Mouse (Mus musculus) gastrocnemius, postnatal 14 days (tissue): ENCODE data around the gene Senp3. TPM values are rescaled to one million over a fixed set of nuclear protein-coding genes. Genes with fewer than 3 reads are reported as not detected.
"Not testable (repeated sequence)": the region's sequence is repeated elsewhere in the genome, so short reads cannot be mapped to it uniquely, and the experiment has no call there.

ENCODE experiments used
- DNase-seq: peaks from one replicate; pipeline ENCODE4 v3.0.0; 2021; ENCODE audit warnings: mixed read lengths
- intact Hi-C: fragments of 180-260 bp; cut with DNase I; formaldehyde crosslinking; loops from one replicate; pipeline ENCODE4 v1.15.1; 2025; ENCODE audit warnings: low total_unique reads
- long read RNA-seq, 2 experiments: library from polyadenylated mRNA; stranded (forward); transcript quantifications; one replicate each; pipeline ENCODE4 v2.0.0; 2021
- total RNA-seq, 2 experiments: library from RNA; stranded (reverse); gene quantifications; 2 replicates each; pipeline ENCODE4 v1.2.3; 2021

The Senp3 gene
- total RNA-seq = 10 to 100 TPM; 22.4 to 23.2 TPM
- long read RNA-seq, experiment 1, partial matches to known transcripts = 1 of 4 reads
- long read RNA-seq, experiment 1, other reads (novel, unspliced or antisense) = 0 of 4 reads
- long read RNA-seq, experiment 2, partial matches to known transcripts = 2 of 7 reads
- long read RNA-seq, experiment 2, other reads (novel, unspliced or antisense) = 1 of 7 reads

DNA sequence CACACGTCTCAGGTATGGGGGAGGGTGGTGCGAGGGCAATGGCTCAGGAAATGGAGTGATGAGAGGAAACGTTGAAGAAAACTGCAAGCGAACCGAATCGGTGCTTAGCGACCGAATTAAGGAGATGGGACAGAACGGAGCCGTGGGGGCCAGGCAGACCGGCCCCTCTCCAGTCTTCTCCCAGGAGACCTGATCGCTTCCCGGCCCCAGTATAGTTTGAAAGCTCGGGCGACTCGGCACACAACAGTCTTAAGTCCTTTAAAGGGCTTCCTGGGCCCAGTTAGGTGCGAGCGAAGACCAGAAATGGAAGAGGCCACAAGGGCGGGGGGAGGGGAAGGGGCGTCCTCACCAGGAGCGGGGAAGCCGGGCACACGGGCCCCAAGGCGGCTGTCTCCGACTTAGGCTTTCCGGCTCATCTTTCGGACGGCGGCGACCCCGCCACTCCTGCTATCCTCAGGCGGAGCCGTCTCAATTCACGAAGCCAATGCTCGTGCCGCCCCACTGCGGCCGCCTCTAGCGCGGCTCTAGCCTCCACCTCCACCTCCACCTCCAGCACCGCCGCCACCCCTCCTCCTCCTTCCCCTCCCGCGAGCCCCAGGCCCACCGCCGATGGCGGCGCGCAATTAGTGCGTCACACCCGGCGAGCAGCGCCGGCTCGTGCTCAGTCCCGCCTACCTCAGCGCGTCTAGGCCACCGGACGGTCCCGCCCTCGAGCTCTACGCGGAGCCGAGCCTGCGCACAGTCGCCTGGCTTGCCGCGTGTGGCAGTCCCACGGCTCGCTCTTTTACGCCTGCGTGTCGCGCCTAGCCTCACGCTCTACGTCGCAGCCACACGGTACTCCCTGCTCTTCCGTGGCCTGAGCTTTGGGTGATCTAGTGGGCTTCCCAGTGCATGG lies at the start of gene Senp3:
Senp3 (minus strand) TSS at position 771 of the 895 bp plus-strand sequence.
- intact Hi-C loops = no loop called here
- DNase-seq = peak; percentile 98

DNA sequence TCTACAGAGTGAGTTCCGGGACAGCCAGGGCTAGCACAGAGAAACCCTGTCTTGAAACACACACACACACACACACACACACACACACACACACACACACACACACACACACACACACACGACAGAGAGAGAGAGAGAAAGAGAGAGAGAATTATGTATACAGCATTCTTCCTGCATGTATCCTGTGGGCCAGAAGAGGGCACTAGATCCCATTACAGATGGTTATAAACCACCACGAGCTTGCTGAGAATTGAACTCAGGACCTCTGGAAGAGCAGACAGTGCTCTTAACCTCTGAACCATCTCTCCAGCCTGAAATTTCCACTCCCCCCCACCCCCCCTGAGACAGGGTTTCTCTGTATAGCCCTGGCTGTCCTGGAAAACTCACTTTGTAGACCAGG lies 49.5 kb upstream of the Senp3 start:
- DNase-seq, intact Hi-C loops: not testable (repeated sequence)

DNA sequence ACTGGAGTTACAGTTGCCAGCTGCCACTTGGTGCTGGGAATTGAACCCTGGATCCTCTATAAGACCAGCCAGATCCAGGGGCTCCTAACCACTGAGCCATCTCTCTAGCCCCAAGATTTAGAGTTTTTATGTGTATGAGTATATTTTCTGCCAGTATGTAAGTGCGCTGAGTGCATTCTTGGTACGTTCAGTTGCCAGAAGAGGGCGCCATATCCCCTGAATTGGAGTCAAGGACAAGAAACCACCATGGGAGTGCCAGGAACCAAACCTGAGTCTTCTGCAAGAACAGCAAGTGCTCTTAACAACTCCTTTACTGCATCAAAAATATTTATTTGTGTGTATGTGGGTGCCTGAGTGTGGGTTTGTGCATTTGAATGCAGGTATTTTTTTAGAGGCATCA lies 47.2 kb upstream of the Senp3 start:
- intact Hi-C loops = no loop called here
- DNase-seq = peak; percentile 58

DNA sequence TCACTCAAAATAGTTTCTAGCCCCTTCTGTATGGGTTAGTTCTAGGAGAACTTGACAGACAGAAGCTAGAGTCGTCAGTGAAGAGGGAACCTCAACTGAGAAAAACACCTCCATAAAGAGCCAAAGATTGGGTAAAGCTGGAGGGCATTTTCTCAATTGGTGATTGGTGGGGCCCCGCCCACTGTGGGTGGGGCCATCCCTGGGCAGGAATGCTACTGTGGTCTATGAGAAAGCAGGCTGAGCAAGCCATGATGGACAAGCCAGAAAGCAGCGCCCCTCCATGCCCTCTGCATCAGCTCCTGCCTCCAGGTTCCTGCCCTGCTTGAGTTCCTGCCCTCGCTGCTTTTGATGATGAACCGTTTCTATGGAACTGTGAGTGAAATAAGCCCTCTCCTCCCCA lies 44.1 kb upstream of the Senp3 start:
- DNase-seq = no peak
- intact Hi-C loops = no loop called here

DNA sequence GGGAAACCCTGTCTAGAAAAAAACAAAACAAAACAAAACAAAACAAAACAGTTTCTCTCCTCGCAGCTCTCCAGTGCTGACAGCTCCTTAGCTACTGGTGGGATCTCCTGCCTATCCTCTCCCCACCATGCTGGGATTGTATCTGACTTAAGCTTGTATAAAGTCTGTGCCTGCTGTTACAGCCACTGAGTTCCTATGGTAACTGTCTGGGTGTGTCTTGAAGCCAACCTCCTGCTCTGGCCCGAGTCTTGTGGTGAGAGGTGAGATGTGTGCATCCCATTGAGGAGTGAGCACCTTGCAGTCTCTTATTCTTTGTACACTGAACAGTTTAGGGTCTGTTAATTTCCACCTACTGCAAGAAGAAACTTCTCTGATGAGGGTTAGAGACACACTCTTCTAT lies 41.2 kb upstream of the Senp3 start:
- intact Hi-C loops = no loop called here
- DNase-seq = no peak

DNA sequence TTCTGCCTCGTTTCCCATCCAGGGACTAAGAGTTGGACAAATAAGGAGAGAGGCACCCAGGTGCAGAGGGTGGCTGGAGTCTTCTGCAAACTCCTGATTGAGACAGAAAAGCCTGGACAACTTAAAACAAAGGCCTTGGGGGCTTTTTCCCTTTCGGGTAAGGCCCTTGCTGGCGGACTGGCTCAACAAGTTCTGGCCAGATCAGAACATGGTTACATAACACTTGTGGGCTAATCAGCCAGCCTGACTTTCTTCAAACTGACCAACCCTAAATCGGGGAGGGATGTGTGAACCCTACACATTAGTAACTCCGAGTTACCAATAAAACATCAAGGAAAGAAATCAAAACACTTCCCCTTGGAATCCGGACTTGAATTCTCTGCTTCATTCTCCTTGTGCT lies 39.0 kb upstream of the Senp3 start:
- intact Hi-C loops = no loop called here
- no peak for DNase-seq

DNA sequence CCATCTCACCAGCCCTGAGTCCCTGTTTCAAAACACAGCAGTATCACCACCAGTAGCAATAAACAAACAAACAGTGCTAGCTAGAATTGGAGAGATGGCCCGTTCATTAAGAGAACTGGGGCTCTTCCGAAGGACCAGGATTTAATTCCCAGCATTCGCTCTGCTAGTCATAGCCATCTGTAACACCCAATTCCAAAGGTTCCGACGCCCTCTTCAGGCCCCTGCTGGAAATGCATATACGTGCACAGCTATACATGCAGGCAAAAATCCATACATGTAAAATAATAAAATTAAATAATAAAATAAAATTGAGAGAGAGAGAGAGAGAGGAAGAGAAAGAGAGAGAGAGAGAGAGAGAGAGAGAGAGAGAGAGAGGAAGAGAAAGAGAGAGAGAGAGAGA lies 37.5 kb upstream of the Senp3 start:
- intact Hi-C loops = no loop called here
- DNase-seq = no peak

DNA sequence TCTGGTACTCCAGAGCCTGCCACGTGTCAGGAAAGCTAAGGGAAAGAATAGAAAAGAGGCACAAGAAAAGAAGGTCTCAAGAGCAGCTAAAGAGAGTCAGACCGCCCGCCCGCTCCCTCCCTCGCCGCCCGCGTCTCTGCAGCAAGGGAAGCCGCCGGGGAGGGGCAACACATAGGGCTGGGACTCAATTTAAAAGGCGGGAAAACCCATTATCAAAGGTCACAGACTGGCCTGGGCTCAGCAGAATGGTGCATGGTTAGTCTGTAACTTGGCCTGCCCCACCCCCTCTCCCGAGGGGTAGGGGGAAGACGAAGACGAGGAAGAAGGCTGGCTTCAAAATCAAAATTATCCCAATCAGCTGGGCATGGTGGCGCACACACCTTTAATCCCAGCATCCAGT lies 36.8 kb upstream of the Senp3 start:
- no peak for DNase-seq
- intact Hi-C loops = no loop called here

DNA sequence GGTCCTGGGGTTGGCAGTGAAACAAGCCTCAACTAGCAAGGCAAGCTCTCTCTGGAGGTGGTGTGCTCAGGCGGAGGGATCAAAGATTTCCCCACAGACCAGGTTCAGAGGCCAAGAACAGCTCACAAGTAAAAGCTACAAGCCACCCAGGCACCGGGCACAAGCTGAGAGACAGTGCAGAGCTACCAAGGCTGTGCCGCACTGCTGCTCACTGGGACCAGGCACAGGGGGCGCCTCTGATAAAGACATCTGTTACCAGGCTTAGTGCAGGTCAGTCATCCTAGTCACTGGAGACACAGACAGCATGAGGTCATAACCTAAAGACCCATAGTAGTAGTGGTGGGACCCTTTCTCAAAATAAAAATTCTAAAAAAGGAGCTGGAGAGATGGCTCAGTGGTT lies 35.1 kb upstream of the Senp3 start:
- no peak for DNase-seq
- intact Hi-C loops = no loop called here

DNA sequence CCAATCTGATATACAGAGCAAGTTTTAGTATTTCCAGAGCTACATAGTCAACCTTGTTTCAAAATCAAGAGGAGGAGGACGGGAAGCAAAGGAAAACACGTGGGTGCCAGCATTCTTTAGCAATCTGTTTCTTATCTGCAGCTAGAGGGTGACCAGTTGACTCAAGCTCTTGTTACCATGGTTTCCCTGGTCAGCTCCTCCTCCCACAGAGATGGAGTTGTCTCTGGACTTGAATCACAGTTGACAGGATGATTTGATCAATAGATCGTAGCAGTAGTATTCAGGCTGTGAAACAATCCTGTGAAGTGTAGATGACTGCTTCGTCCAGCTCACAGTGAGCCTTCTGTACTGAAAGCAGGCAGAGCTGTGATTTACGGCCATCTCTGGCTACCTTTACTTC lies 34.0 kb upstream of the Senp3 start:
- intact Hi-C loops = no loop called here
- no peak for DNase-seq

DNA sequence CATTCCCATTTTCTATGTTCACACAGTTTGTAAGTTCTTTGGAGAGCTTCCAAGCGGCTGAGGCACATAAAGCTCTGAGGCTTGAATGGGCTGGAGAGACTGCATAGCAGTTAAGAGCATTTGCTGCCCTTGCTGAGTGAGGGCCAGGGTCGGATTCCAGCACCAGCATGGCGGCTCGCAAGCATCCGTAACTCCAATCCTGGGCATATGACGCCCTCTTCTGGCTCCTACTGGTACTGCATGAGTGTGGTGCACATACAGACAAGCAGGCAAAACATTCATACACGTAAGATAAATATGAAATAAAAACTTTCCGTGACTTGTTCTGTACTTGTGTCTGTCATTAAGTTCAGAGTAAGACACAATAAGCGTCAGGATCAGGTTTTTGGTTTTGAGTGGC lies 33.6 kb upstream of the Senp3 start:
- no peak for DNase-seq
- intact Hi-C loops = no loop called here

DNA sequence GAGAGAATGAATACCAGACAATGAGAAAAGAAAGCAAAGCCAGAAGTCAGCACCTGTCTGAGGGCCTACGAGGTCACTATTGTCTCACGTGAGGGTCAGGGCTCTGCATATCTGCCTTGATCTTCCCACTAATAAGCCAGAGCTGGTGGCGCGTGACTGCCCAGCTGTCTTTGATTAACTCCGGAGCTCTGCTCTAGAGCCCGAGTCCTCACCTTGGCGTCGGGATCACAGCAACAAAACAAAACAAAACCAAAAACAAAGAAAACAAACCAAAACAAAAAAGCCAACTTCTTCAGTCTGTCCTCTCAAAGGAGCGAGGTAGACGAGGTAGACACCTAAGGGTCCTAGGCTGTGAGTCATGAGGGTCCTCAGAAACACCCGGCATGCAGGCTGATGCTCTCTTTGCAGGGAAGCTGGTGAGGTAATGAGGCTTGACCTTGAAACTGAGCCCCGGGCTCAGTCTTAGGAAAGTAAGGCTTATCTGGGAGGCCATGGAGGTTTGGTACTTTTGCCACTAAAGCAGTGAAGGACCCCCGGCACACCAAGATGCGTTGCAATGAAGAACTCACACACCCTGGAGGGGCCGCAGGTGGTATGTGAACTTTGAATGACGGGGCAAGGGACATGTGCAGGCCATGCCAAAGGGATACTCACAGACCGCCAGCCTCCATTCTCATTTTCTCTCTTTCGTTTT lies 32.9 kb upstream of the Senp3 start:
- intact Hi-C loops = no loop called here
- DNase-seq = no peak

DNA sequence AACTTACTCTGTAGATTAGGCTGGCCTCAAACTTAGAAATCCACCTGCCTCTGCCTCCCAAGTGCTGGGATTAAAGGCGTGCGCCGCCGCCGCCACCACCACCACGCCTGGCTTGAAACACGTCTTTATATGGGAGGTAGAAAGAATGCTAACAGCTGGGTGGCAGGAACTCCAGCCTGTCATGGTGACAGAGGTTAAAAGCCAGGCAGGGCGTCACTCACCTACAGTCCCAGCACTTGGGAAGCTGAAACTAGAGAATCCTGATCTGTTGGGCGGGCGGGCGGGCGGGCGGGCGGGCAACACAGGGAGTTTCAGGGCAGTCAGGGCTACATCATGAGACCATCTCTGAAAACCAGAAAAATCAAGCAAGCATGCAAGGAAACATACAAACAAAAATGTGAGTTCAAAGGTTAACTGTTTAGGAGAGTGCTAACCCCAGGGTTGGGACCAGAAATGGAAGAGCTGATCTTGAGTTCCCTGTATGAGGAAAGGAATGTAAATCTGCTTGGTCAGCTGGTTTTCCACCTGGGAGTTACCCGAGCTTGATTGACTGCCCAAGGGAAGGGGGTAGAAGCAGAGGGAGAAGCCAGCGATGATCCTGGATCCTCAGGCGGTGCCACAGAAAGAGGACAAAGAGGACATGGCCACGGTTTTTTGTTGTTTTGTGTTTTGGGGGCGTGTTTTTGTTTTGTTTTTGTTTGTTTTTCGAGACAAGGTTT lies 31.2 kb upstream of the Senp3 start:
- intact Hi-C loops = no loop called here
- DNase-seq = no peak

DNA sequence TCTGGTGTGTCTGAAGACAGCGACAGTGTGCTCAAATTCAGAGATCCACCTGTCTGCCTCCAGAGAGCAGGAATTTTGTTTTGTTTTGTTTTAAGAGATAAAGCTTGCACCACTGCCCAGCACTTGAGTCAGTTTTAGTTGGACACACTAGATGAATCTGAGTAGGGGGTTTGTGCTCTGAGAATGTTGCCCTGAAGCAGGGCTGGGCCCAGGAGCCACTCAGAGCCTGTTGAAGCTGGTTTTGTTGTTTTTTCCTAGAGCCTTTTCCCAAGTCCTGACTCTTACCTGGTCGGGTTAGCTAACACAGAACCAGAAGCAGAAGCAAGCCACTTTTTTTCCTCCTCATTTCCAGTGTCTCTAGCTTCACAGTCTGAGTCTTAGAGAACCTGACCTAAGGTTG lies 29.2 kb upstream of the Senp3 start:
- intact Hi-C loops = no loop called here
- no peak for DNase-seq

DNA sequence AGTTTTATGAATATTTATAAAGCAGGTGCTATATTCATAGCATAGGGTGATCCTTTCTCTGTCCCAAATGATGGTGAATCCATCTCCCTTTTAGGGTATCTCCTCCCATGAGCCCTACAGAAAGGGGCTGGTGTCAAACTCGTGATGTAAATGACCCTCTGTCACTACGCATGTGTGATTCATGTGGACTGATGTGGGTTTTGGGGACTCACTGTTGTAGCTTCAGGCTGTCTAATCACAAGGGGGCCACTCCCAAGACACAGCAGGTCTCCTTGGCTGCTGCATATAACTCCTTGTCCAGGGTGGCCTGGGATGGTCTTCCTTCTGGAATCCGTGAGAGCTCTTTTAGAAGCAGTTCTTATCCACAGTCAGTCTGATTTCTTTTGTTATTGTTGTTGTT lies 28.6 kb upstream of the Senp3 start:
- intact Hi-C loops = no loop called here

DNA sequence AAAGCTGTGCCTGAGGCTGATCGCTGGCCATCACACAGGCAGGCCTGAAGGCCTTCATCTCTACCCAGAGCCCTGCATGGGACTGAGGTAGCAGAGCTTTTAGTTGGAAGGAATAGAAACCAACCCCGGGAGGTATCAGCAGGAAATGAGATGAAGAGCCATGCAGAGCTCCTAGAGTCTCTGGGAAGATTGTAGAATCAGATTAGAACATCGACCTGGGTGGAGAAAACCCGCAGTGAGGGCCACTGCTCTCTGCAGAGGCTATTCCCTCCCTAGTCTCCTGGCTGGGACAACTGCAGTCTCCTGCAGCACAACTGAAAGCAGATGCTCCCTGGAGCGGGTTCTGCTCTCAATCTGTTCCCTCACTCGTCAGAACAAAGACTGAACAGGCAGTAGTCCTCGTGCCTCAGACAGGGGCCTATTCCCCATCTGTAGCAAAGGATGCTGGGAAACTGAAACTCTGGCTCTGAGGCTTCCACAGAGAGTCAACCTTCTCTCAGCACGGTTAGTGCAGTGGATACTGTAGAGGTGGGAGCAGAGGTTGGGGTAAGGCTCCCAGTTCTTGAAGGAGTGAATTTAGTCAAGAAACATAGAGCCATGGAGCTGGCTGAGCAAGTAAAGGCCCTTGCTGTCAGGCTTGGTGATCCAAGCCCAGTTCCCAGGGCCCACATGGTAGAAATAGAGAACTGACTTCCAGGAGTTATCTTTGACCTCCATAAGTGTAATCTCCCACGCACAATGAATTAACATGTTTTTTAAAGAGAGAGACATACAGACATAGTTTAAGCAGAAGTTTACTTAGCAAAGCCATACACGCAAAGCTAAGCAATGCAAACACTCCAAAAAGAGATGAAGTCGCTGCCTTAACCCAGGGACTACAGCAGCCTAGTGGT lies 27.9 kb upstream of the Senp3 start:
- intact Hi-C loops = no loop called here
- DNase-seq = no peak

More for the DNA sequence above, 28.6 kb upstream of the Senp3 start:
- no peak for DNase-seq

DNA sequence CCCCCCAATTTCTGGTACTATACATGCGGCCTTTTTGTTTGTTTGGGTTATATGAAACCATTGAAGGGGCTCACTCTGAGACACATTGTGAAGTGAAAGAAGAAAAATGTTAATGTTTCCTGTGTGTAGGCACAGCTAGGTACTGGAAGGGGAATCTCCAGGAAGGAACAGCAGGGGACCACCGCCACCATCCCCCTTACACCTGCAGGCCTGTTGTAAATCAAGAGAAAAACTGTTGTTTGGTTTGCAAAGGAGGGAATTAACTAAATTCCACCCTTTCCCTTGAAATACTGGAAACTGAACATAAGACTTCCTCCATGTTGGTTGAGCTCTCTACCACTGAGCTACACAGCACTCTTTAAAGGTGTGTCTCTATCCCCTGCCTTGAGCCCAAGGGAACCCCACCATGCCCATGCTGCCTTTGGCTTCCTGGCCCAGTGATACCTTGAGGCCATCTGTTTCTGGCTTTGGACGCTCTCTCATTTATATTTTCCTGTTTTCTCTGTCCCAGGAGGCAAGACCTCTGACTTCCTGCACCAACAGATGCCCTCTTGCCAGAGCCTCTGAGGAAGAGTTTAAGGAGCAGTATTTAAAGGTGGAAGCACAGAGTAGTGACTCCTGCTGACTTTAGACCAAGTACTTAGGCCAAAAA lies 26.9 kb upstream of the Senp3 start:
- intact Hi-C loops = no loop called here
- no peak for DNase-seq

DNA sequence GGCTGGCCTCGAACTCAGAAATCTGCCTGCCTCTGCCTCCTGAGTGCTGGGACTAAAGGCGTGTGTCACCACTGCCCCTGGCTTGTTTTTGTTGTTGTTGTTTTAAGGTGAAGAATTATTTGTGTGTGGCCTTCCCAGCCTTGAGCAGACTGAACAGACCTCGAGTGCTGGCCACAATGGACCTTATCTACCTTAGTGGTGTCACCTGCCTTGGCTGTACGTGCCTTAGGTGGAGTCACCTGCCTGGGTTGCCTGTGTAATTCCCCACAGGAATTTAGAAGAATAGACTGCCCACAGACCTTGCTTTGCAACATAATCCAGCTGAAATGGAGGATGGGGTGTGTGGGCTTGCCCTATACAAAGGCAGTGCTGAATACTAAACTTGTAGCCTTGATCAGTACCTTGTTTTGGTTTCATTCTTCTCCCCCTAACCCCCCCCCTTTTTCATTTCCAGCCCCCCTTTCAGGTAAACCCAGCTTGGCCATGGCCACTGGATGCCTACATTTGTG lies 26.0 kb upstream of the Senp3 start:
- no peak for DNase-seq
- intact Hi-C loops = no loop called here

DNA sequence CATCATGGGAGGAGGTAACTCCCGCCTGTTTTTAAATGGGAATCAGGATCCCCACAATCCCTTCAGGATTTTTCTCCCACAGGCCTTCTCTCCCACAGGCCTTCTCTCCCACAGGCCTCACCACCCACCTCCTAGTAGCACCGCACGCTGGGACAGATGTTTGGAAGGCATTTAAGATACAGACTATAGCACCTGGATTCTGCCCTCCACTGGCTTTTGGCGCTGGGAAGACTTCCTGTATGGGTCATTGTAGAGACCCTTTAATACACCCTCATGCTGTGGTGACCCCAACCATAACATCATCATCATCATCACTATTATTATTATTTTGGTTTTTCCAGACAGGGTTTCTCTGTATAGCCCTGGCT lies 25.6 kb upstream of the Senp3 start:
- intact Hi-C loops = no loop called here
- DNase-seq = no peak
